Mouse (Mus musculus): ENCODE measurements around the gene Lat.

- no peak for TF ChIP-seq CTCF (conservative IDR thresholded peaks at IDR 0.05; ENCODE audit: low read length)
- TF ChIP-seq NANOG (IDR thresholded peaks at IDR 0.05; ENCODE audit: borderline replicate concordance, low read length): no peak
- no peak for TF ChIP-seq POU5F1 (IDR thresholded peaks at IDR 0.05; ENCODE audit: borderline replicate concordance, low read length)
Observed at GRCm38 (mm10) chr7:126324791-126325190, 44.6 kb downstream of the Lat start.

Measured in E14TG2a.4 (cell line).